Mouse (Mus musculus): ENCODE measurements around the gene Gm43302. TPM values are rescaled to one million over a fixed set of nuclear protein-coding genes. Genes with fewer than 3 reads are reported as not detected.
"Not testable (repeated sequence)": the region's sequence is repeated elsewhere in the genome, so short reads cannot be mapped to it uniquely, and the experiment has no call there.

Gm43302 gene
- 0.92 TPM in 1 of 2 replicates, not detected in the other for polyA plus RNA-seq (2015; fragmentation: Nextera tagmentation; extraction: Ambion mirVana)

GRCm38 (mm10) chr5:105293226-105294165 lies at the start of gene Gm43302, which contains the start of gene Gbp6:
Gm43302 (minus strand) TSS chr5:105293695.
Gbp6 (minus strand) TSS chr5:105293698.
- not testable (repeated sequence) for H3K9ac ChIP-seq (ENCODE audit: low read depth, low read length); H3K4me2 ChIP-seq (ENCODE audit: low read length); H3K9me3 ChIP-seq (ENCODE audit: control insufficient read depth, low read length); H3K36me3 ChIP-seq (ENCODE audit: control insufficient read depth, insufficient read depth, low read length); H3K4me1 ChIP-seq (ENCODE audit: control insufficient read depth, insufficient read depth, low read depth, low read length); H3K4me3 ChIP-seq (ENCODE audit: low read length); H3K27ac ChIP-seq (ENCODE audit: low read depth, low read length); H3K27me3 ChIP-seq (replicated peaks; ENCODE audit: control insufficient read depth, insufficient read depth, low read length)
- ATAC-seq = peak; percentile 56; the same call in 1 of the 2 replicates
- WGBS = 36% methylated on average over 3 of the region's 3 CpGs

DNA sequence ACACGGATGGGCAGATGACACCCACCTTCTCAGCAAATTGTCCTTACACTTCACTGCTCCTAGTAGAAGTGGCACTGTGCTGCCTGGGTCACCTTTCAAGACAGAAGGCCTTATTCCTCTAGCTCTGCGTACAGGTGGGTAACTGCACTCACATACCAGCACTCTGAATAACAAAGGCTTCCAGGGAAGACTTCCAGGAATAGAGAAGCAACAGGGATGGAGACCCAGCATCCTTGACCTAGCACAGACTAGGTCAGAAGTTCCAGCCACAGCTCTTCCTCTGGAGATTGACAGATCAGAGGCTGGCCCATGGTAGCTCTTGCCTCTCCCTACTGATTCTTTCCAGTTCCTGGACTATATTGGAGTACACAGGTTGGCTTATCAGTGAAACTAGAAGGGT lies 47.8 kb upstream of the Gm43302 start:
- no peaks in the 10 kb centered on the region for H3K36me3 ChIP-seq (ENCODE audit: control insufficient read depth, insufficient read depth, low read length)
- H3K4me2 ChIP-seq (ENCODE audit: low read length) = no peak overlapping the region
- WGBS = 75% methylated on average over 2 of the region's 2 CpGs
- H3K4me1 ChIP-seq (ENCODE audit: control insufficient read depth, insufficient read depth, low read depth, low read length) = no peaks in the 10 kb centered on the region
- no peak overlapping the region for H3K4me3 ChIP-seq (ENCODE audit: low read length)
- ATAC-seq = no peak
- H3K27me3 ChIP-seq (replicated peaks; ENCODE audit: control insufficient read depth, insufficient read depth, low read length) = no peaks in the 10 kb centered on the region
- no peaks in the 10 kb centered on the region for H3K9me3 ChIP-seq (ENCODE audit: control insufficient read depth, low read length)
- H3K9ac ChIP-seq (ENCODE audit: low read depth, low read length) = no peak overlapping the region
- no peak overlapping the region for H3K27ac ChIP-seq (ENCODE audit: low read depth, low read length)

DNA sequence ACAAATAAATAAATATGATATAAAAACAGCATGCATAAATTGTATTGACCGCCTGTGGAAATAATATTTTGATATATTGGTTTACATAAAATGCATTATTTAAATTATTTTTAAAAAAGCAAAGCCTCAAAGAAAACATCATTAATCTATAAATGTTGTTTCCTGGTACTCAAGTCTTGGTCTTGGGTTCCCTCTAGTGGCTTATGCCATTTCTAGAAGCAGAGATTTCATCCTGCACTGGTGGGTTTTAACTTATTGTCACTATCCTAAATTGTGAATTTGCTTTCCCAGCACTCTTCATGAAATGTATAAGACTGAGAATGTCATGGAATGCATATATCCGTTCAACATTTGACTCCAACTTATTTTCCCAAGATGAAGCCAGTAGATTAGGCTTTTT lies 29.0 kb upstream of the Gm43302 start:
- Histone ChIP-seq H3K4me1 (ENCODE audit: control insufficient read depth, insufficient read depth, low read depth, low read length) (no peaks in the 10 kb centered on the region), H3K9ac (ENCODE audit: low read depth, low read length) (no peak overlapping the region), H3K27ac (ENCODE audit: low read depth, low read length) (no peak overlapping the region), H3K36me3 (ENCODE audit: control insufficient read depth, insufficient read depth, low read length) (no peaks in the 10 kb centered on the region), H3K4me3 (ENCODE audit: low read length) (no peak overlapping the region), H3K27me3 (replicated peaks; ENCODE audit: control insufficient read depth, insufficient read depth, low read length) (no peaks in the 10 kb centered on the region), H3K9me3 (ENCODE audit: control insufficient read depth, low read length) (no peaks in the 10 kb centered on the region), H3K4me2 (ENCODE audit: low read length) (no peak overlapping the region)
- ATAC-seq = no peak
- WGBS = 72% methylated on average over 2 of the region's 2 CpGs

DNA sequence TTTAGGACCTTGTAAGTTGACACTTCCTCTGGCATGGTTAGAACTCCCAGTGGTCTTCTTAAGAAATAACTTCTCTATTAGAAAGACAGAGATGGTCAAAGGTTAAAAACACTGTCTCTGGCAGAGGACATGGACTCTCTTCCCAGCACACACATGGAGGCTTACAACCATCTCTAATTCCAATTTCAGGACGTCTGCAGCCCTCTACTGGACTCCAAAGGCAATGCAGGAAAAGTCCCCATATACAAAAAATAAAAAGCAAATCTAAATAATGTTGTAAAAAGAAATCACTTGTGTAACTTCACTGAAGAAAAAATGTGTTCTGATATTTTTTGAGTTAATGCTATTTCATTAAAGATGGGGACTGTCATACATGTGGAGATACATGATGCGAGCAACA lies 17.4 kb upstream of the Gm43302 start:
- no peak for ATAC-seq
- Histone ChIP-seq H3K4me1 (ENCODE audit: control insufficient read depth, insufficient read depth, low read depth, low read length) (no peaks in the 10 kb centered on the region), H3K4me3 (ENCODE audit: low read length) (no peak overlapping the region), H3K9ac (ENCODE audit: low read depth, low read length) (no peak overlapping the region), H3K27ac (ENCODE audit: low read depth, low read length) (no peak overlapping the region), H3K4me2 (ENCODE audit: low read length) (no peak overlapping the region), H3K27me3 (replicated peaks; ENCODE audit: control insufficient read depth, insufficient read depth, low read length) (no peaks in the 10 kb centered on the region), H3K9me3 (ENCODE audit: control insufficient read depth, low read length) (no peaks in the 10 kb centered on the region), H3K36me3 (ENCODE audit: control insufficient read depth, insufficient read depth, low read length) (no peaks in the 10 kb centered on the region)
- WGBS = 80% methylated on average over 2 of the region's 2 CpGs

- H3K9me3 ChIP-seq (ENCODE audit: control insufficient read depth, low read length); H3K4me3 ChIP-seq (ENCODE audit: low read length); H3K27ac ChIP-seq (ENCODE audit: low read depth, low read length); H3K4me1 ChIP-seq (ENCODE audit: control insufficient read depth, insufficient read depth, low read depth, low read length); H3K27me3 ChIP-seq (replicated peaks; ENCODE audit: control insufficient read depth, insufficient read depth, low read length); H3K36me3 ChIP-seq (ENCODE audit: control insufficient read depth, insufficient read depth, low read length); ATAC-seq; H3K4me2 ChIP-seq (ENCODE audit: low read length); H3K9ac ChIP-seq (ENCODE audit: low read depth, low read length): not testable (repeated sequence)
- WGBS = 78% methylated on average over 1 of the region's 1 CpGs
Measured at GRCm38 (mm10) chr5:105309148-105309547, 15.7 kb upstream of the Gm43302 start.

DNA sequence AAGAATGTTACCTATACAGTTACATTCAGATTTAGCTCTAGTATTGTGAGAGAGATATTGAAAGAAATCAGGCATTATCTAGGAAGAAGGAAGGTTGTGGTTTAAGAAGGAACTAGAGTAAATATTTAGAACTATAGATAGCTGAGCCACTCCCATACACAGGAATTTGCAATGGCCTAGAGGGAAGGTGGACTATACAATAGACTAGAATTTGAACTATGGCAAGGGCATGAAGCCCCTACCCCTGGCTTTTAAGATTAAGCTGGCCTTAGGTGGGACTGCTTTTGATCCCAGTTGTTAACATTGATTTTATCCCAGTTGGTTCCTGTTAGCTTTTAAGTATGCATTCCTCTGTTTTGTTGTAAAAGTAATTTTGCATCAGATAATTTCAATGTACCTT lies 13.5 kb upstream of the Gm43302 start:
- not testable (repeated sequence) for H3K27ac ChIP-seq (ENCODE audit: low read depth, low read length); H3K9me3 ChIP-seq (ENCODE audit: control insufficient read depth, low read length); H3K9ac ChIP-seq (ENCODE audit: low read depth, low read length)

DNA sequence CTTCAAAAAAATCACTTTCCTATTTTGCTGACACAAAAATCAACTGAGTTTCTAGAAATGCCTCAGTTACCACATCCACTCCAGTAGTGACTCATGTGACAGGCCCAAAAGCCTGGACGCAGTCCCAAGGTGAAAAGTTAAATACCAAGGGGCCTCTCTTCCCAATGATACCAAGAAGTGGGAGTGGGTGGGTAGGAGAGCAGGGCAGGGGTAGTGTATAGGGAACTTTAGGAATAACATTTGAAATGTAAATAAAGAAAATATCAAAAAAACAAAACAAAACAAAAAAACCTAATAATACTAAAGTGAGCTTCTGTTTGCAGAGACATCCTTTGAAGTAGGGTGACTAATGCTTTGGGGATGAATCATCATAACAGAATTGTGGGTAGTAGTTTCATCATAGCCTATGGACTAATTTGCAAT lies 12.7 kb upstream of the Gm43302 start:
- Histone ChIP-seq H3K9ac (ENCODE audit: low read depth, low read length) (no peak overlapping the region), H3K4me2 (ENCODE audit: low read length) (no peak overlapping the region), H3K9me3 (ENCODE audit: control insufficient read depth, low read length) (no peaks in the 10 kb centered on the region), H3K27me3 (replicated peaks; ENCODE audit: control insufficient read depth, insufficient read depth, low read length) (no peaks in the 10 kb centered on the region), H3K27ac (ENCODE audit: low read depth, low read length) (no peak overlapping the region), H3K4me3 (ENCODE audit: low read length) (no peak overlapping the region), H3K36me3 (ENCODE audit: control insufficient read depth, insufficient read depth, low read length) (no peaks in the 10 kb centered on the region), H3K4me1 (ENCODE audit: control insufficient read depth, insufficient read depth, low read depth, low read length) (no peaks in the 10 kb centered on the region)
- WGBS = 98% methylated on average over 1 of the region's 1 CpGs
- no peak for ATAC-seq

More for the DNA sequence above, 13.5 kb upstream of the Gm43302 start:
- H3K4me3 ChIP-seq (ENCODE audit: low read length); H3K36me3 ChIP-seq (ENCODE audit: control insufficient read depth, insufficient read depth, low read length); H3K4me1 ChIP-seq (ENCODE audit: control insufficient read depth, insufficient read depth, low read depth, low read length); ATAC-seq; H3K27me3 ChIP-seq (replicated peaks; ENCODE audit: control insufficient read depth, insufficient read depth, low read length); H3K4me2 ChIP-seq (ENCODE audit: low read length): not testable (repeated sequence)

DNA sequence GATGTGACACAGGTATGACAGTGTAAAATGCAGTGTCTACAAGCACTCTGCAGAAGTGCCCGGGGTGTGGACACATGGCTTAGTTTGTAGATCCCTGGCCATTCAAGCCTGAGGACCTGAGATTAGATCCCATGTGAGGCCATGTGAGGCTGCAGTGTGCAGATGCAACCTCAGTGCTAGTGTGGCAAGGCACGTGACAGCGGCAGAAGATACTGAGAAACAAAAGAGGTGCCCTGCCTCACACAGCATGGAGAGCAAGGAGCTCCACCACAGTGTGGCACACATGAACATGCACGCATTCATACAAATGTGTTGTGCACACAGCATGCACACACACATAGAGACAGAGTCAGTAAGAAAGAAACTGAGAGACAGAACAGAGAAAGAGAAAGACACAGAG lies 12.2 kb upstream of the Gm43302 start:
- H3K4me3 ChIP-seq (ENCODE audit: low read length); H3K27ac ChIP-seq (ENCODE audit: low read depth, low read length); ATAC-seq; H3K9ac ChIP-seq (ENCODE audit: low read depth, low read length); H3K4me2 ChIP-seq (ENCODE audit: low read length); H3K4me1 ChIP-seq (ENCODE audit: control insufficient read depth, insufficient read depth, low read depth, low read length); H3K27me3 ChIP-seq (replicated peaks; ENCODE audit: control insufficient read depth, insufficient read depth, low read length); H3K36me3 ChIP-seq (ENCODE audit: control insufficient read depth, insufficient read depth, low read length); H3K9me3 ChIP-seq (ENCODE audit: control insufficient read depth, low read length): not testable (repeated sequence)
- WGBS = 89% methylated on average over 4 of the region's 4 CpGs

DNA sequence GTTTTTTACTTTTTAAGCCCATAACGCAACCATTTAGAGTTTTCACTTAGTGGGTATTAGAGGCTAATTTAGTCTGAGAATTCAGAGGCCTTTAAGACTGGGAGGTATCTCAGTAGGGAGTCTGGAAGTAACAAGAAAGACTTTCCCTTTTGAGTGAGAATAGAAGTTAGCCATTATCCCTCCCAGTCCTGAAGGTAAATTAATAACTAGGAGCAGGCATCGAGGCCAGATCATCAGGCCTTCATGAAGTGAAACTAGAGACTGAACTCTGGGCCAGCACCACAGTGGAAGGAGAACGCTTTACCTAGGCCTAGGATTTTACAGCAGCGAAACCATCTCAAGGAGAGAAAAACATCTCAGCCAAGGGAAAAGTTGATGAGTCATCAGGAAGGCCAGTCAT lies 8.5 kb upstream of the Gm43302 start:
- H3K4me2 ChIP-seq (ENCODE audit: low read length) = no peak overlapping the region
- H3K9ac ChIP-seq (ENCODE audit: low read depth, low read length) = no peak overlapping the region
- no peaks in the 10 kb centered on the region for H3K27me3 ChIP-seq (replicated peaks; ENCODE audit: control insufficient read depth, insufficient read depth, low read length)
- no peaks in the 10 kb centered on the region for H3K36me3 ChIP-seq (ENCODE audit: control insufficient read depth, insufficient read depth, low read length)
- H3K9me3 ChIP-seq (ENCODE audit: control insufficient read depth, low read length) = no peaks in the 10 kb centered on the region
- ATAC-seq = no peak
- no peak overlapping the region for H3K27ac ChIP-seq (ENCODE audit: low read depth, low read length)
- no peak overlapping the region for H3K4me3 ChIP-seq (ENCODE audit: low read length)
- WGBS = 71% methylated on average over 4 of the region's 4 CpGs
- H3K4me1 ChIP-seq (ENCODE audit: control insufficient read depth, insufficient read depth, low read depth, low read length) = no peaks in the 10 kb centered on the region
